Mouse (Mus musculus): ENCODE results near the gene Smyd4. TPM values are rescaled to one million over a fixed set of nuclear protein-coding genes. Genes with fewer than 3 reads are reported as not detected.

The Smyd4 gene
- polyA plus RNA-seq, 1 experiment, result 5.2 TPM

DNA sequence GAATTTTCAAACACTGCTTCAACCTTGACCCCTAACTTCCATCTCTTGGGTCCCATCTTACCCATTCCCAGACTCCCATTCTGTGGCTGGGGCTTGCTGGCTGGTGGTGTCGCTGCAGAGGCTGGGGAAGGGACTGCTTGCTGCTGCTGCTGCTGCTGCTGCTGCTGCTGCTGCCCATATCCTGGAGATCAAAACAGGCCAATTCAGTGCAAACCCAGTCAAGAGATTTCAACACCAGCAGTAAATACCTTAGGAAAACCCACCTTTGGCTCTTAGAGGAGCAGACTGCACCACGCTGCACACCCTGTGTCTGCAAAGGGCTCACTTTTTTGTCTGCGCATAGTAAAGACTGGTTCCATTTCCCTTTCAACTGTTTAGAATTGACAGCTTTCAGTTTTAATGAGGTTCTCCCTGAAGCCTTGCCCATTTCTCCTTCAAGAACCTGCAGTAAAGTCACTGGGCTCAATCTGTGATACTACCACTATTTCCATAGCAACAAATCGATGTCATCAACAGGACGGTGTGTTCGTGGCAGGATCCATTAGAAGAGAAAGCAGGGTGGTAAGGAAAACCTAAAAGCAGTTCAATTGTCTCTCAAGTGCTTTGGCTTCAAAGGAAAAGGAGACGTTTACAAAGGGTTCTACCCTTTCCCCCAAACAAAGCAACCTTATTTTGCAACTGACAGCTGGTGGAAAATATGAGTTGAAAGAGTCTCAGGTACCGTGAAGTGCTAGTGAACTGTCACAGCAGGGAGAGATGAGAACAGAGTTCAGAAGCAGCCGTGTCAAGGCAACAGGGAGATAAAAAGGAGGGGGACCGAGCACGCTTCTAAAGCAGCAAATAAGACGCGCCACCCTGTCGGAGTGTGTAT lies 29.6 kb upstream of the Smyd4 start:
- Histone ChIP-seq H3K4me1 (ENCODE audit: control insufficient read depth, insufficient read depth, low read length) (peaks cover 3% of the 10 kb centered on the region; the same call in 1 of the 2 replicates), H3K4me3 (replicated peaks; ENCODE audit: extremely low read depth, low read depth, low read length) (no peak overlapping the region)
- WGBS, result 56% methylated on average over 14 of the region's 14 CpGs
- DNase-seq, result no peak
- TF ChIP-seq CTCF (IDR thresholded peaks at IDR 0.05; ENCODE audit: insufficient read depth, low read length) (no peak), POLR2A (IDR thresholded peaks at IDR 0.05; ENCODE audit: borderline replicate concordance, extremely low read depth, low read depth, low read length) (no peak)

DNA sequence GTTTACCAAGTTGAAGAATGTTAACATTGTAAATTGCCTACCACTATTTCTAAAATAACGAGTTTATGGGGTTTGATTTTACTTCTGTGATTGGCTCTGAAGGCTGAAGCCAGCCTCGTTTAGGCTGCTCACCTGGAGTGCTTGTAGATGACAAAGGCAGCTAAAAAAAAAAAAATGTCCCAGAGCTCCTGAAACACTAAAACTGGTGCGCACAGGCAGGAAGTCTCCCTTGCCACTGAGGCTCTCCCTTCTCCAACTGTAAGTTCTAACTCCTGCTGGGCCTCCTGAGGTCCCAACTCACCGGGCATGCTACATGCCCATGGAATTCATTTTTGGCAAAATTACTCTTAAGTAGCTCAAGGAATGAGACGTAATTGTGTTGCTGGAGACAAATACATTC lies 29.0 kb upstream of the Smyd4 start:
- Histone ChIP-seq H3K4me3 (replicated peaks; ENCODE audit: extremely low read depth, low read depth, low read length) (no peak overlapping the region), H3K4me1 (ENCODE audit: control insufficient read depth, insufficient read depth, low read length) (peaks cover 3% of the 10 kb centered on the region; the same call in 1 of the 2 replicates)
- DNase-seq, result no peak
- TF ChIP-seq CTCF (IDR thresholded peaks at IDR 0.05; ENCODE audit: insufficient read depth, low read length) (no peak), POLR2A (IDR thresholded peaks at IDR 0.05; ENCODE audit: borderline replicate concordance, extremely low read depth, low read depth, low read length) (no peak)
- WGBS, result 57% methylated on average over 5 of the region's 5 CpGs

DNA sequence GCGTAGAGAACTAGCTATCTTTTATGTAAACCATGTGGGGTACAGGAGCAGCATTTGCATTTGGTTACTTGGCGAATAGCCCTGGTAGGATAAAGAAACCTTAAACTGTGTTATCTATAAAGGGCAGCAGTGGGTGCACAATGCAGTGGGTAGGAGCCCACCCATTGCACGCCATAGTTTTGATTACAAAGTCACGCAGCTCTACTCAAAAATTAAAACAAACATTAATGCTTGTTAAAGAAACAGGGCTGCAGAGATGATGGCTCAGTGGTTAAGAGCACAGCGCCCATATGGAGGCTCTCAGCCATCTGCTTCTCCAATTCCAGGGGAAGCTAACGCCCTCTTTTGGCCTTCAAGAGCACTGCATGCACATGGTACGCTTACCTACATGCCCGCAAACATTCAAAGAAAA lies 24.9 kb upstream of the Smyd4 start:
- WGBS, result 52% methylated on average over 8 of the region's 8 CpGs
- DNase-seq, result no peak
- TF ChIP-seq CTCF (IDR thresholded peaks at IDR 0.05; ENCODE audit: insufficient read depth, low read length), result 0 out of 2 replicates have a peak, but pooled peaks have one; percentile 4
- TF ChIP-seq POLR2A (IDR thresholded peaks at IDR 0.05; ENCODE audit: borderline replicate concordance, extremely low read depth, low read depth, low read length), result no peak
- no peak overlapping the region for H3K4me3 ChIP-seq (replicated peaks; ENCODE audit: extremely low read depth, low read depth, low read length)
- peaks cover 3% of the 10 kb centered on the region; the same call in 1 of the 2 replicates for H3K4me1 ChIP-seq (ENCODE audit: control insufficient read depth, insufficient read depth, low read length)

DNA sequence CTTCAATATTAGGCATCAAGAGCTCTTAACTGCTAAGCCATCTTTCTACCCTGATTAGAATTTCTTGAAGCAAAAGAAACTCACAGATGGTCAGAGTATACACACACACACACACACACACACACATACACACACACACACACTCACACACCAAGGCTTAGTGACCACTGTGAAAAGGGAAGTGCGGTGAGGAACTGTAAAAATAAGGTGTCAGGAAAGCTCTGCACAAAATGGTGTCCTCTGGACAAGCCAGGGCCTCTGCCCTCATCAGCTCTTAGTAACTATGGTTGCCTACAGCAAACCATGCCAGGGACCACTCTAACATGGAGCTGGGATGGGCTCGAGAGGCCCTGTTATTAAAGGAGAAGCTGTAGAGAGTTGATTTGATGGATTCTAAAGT lies 23.8 kb upstream of the Smyd4 start:
- Histone ChIP-seq H3K4me3 (replicated peaks; ENCODE audit: extremely low read depth, low read depth, low read length) (no peak overlapping the region), H3K4me1 (ENCODE audit: control insufficient read depth, insufficient read depth, low read length) (peaks cover 3% of the 10 kb centered on the region; the same call in 1 of the 2 replicates)
- WGBS, result 90% methylated on average over 2 of the region's 2 CpGs
- no peak for DNase-seq
- TF ChIP-seq POLR2A (IDR thresholded peaks at IDR 0.05; ENCODE audit: borderline replicate concordance, extremely low read depth, low read depth, low read length), result no peak
- no peak for TF ChIP-seq CTCF (IDR thresholded peaks at IDR 0.05; ENCODE audit: insufficient read depth, low read length)

DNA sequence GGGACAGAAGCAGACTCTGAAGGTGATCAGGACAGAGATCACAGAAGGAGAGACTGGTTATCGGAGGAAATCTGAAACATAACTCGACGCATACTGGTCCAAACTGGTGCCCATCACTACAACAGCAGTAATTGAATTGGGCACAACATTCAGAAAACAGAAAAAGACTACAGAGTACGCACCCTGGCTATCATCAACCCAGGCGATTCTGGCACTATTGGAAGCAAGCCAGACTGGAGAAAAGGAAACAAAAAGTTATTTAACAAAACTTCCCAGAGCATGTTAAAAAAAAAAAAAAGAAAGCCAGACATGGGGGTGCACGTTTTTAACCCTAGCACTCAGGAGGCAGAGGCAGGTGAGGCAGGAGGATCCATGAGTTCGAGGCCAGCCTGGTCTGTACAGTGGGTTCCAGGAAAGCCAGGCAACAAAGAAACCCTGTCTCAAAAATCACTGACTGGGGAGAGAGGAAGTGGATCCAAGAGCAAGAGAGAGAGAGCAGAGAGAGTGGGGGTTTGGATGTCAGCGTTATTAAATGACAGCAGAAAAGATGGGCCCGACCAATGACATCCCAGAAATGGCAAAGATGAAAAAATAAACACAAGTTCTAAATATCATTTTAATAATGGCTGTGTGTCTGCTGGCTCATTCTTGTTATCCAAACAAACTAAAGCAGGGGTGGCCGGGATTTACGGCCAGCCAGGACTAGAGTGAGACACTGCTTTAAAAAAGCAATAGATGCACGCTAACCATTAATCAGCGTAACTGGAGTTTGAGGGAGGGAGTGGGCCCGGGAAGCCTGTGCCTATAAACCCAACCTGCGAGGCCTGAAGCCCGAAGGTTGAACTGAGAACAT lies 22.9 kb upstream of the Smyd4 start:
- no peak for DNase-seq
- WGBS, result 50% methylated on average over 16 of the region's 16 CpGs
- Histone ChIP-seq H3K4me3 (replicated peaks; ENCODE audit: extremely low read depth, low read depth, low read length) (no peak overlapping the region), H3K4me1 (ENCODE audit: control insufficient read depth, insufficient read depth, low read length) (peaks cover 3% of the 10 kb centered on the region; the same call in 1 of the 2 replicates)
- TF ChIP-seq CTCF (IDR thresholded peaks at IDR 0.05; ENCODE audit: insufficient read depth, low read length), result no peak
- TF ChIP-seq POLR2A (IDR thresholded peaks at IDR 0.05; ENCODE audit: borderline replicate concordance, extremely low read depth, low read depth, low read length), result no peak

DNA sequence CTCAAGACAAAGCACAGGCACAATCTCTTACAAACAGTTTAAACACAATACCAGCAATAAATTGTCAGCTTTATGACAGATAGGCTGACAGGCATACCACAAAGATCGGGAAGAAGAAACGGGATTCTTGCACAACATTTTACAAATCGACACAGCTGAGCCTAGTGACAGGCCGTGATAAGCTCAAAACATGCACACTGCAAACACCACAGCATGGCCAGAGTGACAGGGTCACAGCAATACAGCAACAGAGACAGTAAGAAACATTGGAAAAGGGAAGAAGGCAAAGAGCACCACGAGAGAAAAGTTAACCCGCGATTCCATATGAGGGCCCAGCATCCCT lies 22.3 kb upstream of the Smyd4 start:
- 59% methylated on average over 7 of the region's 7 CpGs for WGBS
- no peak for DNase-seq
- Histone ChIP-seq H3K4me3 (replicated peaks; ENCODE audit: extremely low read depth, low read depth, low read length) (no peak overlapping the region), H3K4me1 (ENCODE audit: control insufficient read depth, insufficient read depth, low read length) (peaks cover 3% of the 10 kb centered on the region; the same call in 1 of the 2 replicates)
- TF ChIP-seq CTCF (IDR thresholded peaks at IDR 0.05; ENCODE audit: insufficient read depth, low read length), result no peak
- TF ChIP-seq POLR2A (IDR thresholded peaks at IDR 0.05; ENCODE audit: borderline replicate concordance, extremely low read depth, low read depth, low read length), result no peak

DNA sequence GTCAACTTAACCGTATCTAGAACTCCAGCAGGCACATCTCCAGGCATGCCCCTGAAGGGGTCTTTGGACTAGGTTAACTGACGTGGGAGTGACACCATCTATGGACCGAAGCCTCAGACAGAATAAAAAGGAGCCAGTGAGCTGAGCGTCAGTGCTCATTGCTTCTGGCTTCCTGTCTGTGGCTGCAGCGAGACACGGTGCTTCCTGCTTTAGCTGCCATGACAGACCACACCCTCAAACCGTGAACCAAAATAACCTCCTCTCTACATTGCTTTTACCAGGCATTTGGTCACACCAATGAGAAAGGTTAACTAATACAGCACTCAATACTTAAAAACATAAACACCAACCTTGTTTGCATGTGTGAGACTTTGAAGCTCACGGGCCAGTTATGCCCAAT lies 11.6 kb upstream of the Smyd4 start:
- DNase-seq, result no peak
- H3K4me3 ChIP-seq (replicated peaks; ENCODE audit: extremely low read depth, low read depth, low read length), result no peak overlapping the region

DNA sequence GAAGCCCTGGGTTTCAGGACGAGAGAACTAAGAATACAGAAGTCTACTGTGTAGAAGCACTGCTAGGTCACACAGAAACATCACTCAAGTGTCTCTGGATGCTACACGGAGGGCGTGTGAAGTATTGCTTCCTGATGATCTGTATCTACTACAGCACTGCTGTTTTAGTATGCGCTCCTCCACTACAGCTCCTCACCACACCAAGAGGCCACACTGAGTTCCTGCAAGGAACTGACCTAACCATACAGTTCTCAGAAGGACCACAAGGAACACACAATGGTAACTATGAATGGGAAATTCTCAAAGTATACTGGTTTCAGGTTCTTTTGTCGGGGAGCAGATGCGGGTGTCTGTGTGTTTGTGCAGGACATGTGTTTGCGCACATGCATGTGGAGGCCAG lies 11.0 kb upstream of the Smyd4 start:
- no peak for TF ChIP-seq POLR2A (IDR thresholded peaks at IDR 0.05; ENCODE audit: borderline replicate concordance, extremely low read depth, low read depth, low read length)
- no peak for TF ChIP-seq CTCF (IDR thresholded peaks at IDR 0.05; ENCODE audit: insufficient read depth, low read length)
- H3K4me3 ChIP-seq (replicated peaks; ENCODE audit: extremely low read depth, low read depth, low read length), result no peak overlapping the region
- H3K4me1 ChIP-seq (ENCODE audit: control insufficient read depth, insufficient read depth, low read length), result peaks cover 6% of the 10 kb centered on the region
- 72% methylated on average over 7 of the region's 7 CpGs for WGBS
- no peak for DNase-seq

More for the DNA sequence above, 11.6 kb upstream of the Smyd4 start:
- TF ChIP-seq POLR2A (IDR thresholded peaks at IDR 0.05; ENCODE audit: borderline replicate concordance, extremely low read depth, low read depth, low read length), result no peak
- TF ChIP-seq CTCF (IDR thresholded peaks at IDR 0.05; ENCODE audit: insufficient read depth, low read length), result no peak
- 48% methylated on average over 8 of the region's 8 CpGs for WGBS
- H3K4me1 ChIP-seq (ENCODE audit: control insufficient read depth, insufficient read depth, low read length), result peaks cover 6% of the 10 kb centered on the region

DNA sequence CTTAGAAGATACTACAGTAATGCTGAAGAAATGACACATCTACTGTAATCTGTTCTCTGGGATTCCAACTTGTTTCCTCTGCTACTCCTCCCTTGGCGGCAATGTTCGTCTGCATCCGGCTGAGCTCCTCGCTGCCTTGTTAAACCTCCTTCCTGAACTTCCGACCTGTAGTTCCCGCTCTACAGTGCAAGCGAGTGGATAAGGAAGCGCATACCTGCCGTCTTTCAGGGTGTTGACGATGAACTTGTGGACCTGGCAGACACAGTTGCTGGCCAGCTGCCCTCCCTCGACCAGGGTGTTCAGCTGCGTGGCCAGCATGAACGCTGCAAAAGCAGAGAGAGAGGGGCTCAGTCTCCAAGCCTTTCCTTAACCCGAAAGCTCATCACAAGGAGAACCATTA lies 8.2 kb upstream of the Smyd4 start:
- DNase-seq, result no peak
- 76% methylated on average over 14 of the region's 14 CpGs for WGBS
- H3K4me1 ChIP-seq (ENCODE audit: control insufficient read depth, insufficient read depth, low read length), result peaks cover 6% of the 10 kb centered on the region
- no peak for TF ChIP-seq POLR2A (IDR thresholded peaks at IDR 0.05; ENCODE audit: borderline replicate concordance, extremely low read depth, low read depth, low read length)
- TF ChIP-seq CTCF (IDR thresholded peaks at IDR 0.05; ENCODE audit: insufficient read depth, low read length), result no peak
- H3K4me3 ChIP-seq (replicated peaks; ENCODE audit: extremely low read depth, low read depth, low read length), result no peak overlapping the region
